Mouse (Mus musculus) embryonic facial prominence, embryonic 11.5 days (tissue): ENCODE results near the gene Pm20d1. TPM values are rescaled to one million over a fixed set of nuclear protein-coding genes. Genes with fewer than 3 reads are reported as not detected.

ENCODE experiments used
- ATAC-seq: fragments of 200-750 bp; cut with Nextera tagmentation; replicated peaks from 2 replicates; pipeline ENCODE4 v1.8.0; 2017; ENCODE audit warnings: low read depth; ENCODE audit not compliant: insufficient number of reproducible peaks, low FRiP score, low TSS enrichment
- DNase-seq: peaks from one replicate; pipeline ENCODE4 v3.0.0-alpha.2; 2015; ENCODE audit warnings: low spot score
- H3K27ac ChIP-seq: fragments of 300-500 bp; sonication (generic); replicated peaks from 2 replicates; pipeline ENCODE4 v1.5.1; 2014; ENCODE audit warnings: mild to moderate bottlenecking, low read depth, low read length, control low read depth
- H3K27me3 ChIP-seq: fragments of 300-500 bp; sonication (generic); 2 replicates; pipeline ENCODE4 v1.6.1; 2014; ENCODE audit warnings: mild to moderate bottlenecking, low read length, moderate library complexity, mixed read lengths; ENCODE audit not compliant: control insufficient read depth, insufficient read depth
- H3K36me3 ChIP-seq: fragments of 300-500 bp; sonication (generic); replicated peaks from 2 replicates; pipeline ENCODE4 v1.6.1; 2014; ENCODE audit warnings: low read depth, mild to moderate bottlenecking, low read length, moderate library complexity, mixed read lengths; ENCODE audit not compliant: control insufficient read depth, insufficient read depth
- H3K4me1 ChIP-seq: fragments of 300-500 bp; sonication (generic); 2 replicates; pipeline ENCODE4 v1.6.1; 2014; ENCODE audit warnings: low read length, mixed read lengths; ENCODE audit not compliant: control insufficient read depth, insufficient read depth
- H3K4me2 ChIP-seq: fragments of 300-500 bp; sonication (generic); 2 replicates; pipeline ENCODE4 v1.6.1; 2014; ENCODE audit warnings: low read depth, mild to moderate bottlenecking, control low read depth, low read length, moderate library complexity
- H3K4me3 ChIP-seq: fragments of 300-500 bp; sonication (generic); 2 replicates; pipeline ENCODE4 v1.5.1; 2014; ENCODE audit warnings: low read depth, low read length, control low read depth
- H3K9ac ChIP-seq: fragments of 300-500 bp; sonication (generic); replicated peaks from 2 replicates; pipeline ENCODE4 v1.6.1; 2014; ENCODE audit warnings: mild to moderate bottlenecking, control low read depth, low read length
- H3K9me3 ChIP-seq: fragments of 300-500 bp; sonication (generic); replicated peaks from 2 replicates; pipeline ENCODE4 v1.6.1; 2016; ENCODE audit warnings: mild to moderate bottlenecking, low read length, inconsistent platforms, mixed read lengths; ENCODE audit not compliant: control insufficient read depth
- WGBS: fragments of 180-500 bp; shearing (Covaris S2); extraction: QIAGEN DNeasy Blood & Tissue Kit; methylation state at CpG from one replicate; pipeline ENCODE4 v1.1.7; 2014; 5-methylcytosine and 5-hydroxymethylcytosine counted together
- polyA plus RNA-seq: library from polyadenylated mRNA; unstranded; fragments of >200 nt; fragmentation: Nextera tagmentation; extraction: Ambion mirVana; gene quantifications from 2 replicates; pipeline ENCODE4 v1.2.1, GENCODE M21; 2014

Pm20d1 gene
- polyA plus RNA-seq, 1 experiment from 2014 or later = 1.1 TPM

DNA sequence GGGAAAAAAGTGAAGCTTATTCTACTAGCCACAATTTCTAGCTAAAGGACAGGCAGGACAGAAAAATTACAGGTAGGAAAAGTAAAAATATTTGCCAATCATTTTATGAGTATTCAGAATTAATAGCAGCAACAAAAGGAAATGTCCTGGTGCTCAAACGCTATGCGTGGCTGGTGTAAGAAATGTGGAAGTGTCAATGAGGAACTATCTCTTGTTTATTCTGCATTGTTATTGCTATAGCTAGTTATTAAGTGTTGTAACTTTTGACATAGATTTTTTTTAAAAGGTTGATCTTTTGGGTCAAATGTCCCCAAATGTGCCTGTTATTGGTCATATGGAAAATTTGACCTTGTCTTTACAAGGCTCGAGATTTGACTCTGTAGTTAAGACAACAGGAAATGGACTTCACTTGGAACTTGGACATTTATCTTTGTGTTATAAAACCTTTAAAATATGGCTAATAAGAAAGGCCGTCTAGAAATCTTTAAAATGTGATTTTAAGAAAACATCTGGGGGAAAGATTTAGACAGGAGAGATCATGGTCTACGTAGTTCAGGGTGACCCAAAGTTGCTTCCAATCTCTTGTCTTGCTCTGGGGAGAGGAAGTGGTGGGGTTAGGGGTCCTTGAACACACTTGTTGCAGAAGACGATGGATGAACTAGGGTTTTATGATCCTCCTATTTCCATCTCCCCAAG lies 69.3 kb downstream of the Pm20d1 start:
- Histone ChIP-seq H3K4me1 (no peaks in the 10 kb centered on the region), H3K9ac (no peak overlapping the region), H3K27me3 (peaks cover 2% of the 10 kb centered on the region; the same call in 1 of the 2 replicates), H3K36me3 (no peaks in the 10 kb centered on the region), H3K9me3 (no peaks in the 10 kb centered on the region), H3K27ac (no peak overlapping the region), H3K4me3 (no peak overlapping the region), H3K4me2 (no peak overlapping the region)
- DNase-seq = no peak
- WGBS = 77% methylated on average over 6 of the region's 6 CpGs
- ATAC-seq = no peak

GRCm38 (mm10) chr1:131867093-131867945 lies 70.1 kb downstream of the Pm20d1 start, which contains the start of gene Rab29:
TSS of gene Rab29 (plus strand) at chr1:131867224.
- no peaks in the 10 kb centered on the region for H3K36me3 ChIP-seq
- DNase-seq (peak; percentile 96), ATAC-seq (peak; percentile 94)
- peak within 1 kb of the TSS; percentile 75 for H3K4me2 ChIP-seq
- WGBS = under 1% methylated on average over 46 of the region's 46 CpGs
- H3K27me3 ChIP-seq = peaks cover 2% of the 10 kb centered on the region; the same call in 1 of the 2 replicates
- H3K4me3 ChIP-seq = peak within 1 kb of the TSS; percentile 53
- H3K9me3 ChIP-seq = no peaks in the 10 kb centered on the region
- no peak within 1 kb of the TSS for H3K27ac ChIP-seq
- peak within 1 kb of the TSS; percentile 40 for H3K9ac ChIP-seq
- no peaks in the 10 kb centered on the region for H3K4me1 ChIP-seq

GRCm38 (mm10) chr1:131867946-131868290 lies 70.7 kb downstream of the Pm20d1 start:
- H3K9me3 ChIP-seq = no peaks in the 10 kb centered on the region
- peak; percentile 25; the same call in 1 of the 2 replicates for ATAC-seq
- peak overlapping the region; percentile 75 for H3K4me2 ChIP-seq
- no peaks in the 10 kb centered on the region for H3K36me3 ChIP-seq
- H3K4me3 ChIP-seq = peak overlapping the region; percentile 53
- peak; percentile 4 for DNase-seq
- no peak overlapping the region for H3K27ac ChIP-seq
- 21% methylated on average over 10 of the region's 10 CpGs for WGBS
- H3K9ac ChIP-seq = peak overlapping the region; percentile 40; the same call in 1 of the 2 replicates
- peaks cover 2% of the 10 kb centered on the region; the same call in 1 of the 2 replicates for H3K27me3 ChIP-seq
- H3K4me1 ChIP-seq = no peaks in the 10 kb centered on the region

DNA sequence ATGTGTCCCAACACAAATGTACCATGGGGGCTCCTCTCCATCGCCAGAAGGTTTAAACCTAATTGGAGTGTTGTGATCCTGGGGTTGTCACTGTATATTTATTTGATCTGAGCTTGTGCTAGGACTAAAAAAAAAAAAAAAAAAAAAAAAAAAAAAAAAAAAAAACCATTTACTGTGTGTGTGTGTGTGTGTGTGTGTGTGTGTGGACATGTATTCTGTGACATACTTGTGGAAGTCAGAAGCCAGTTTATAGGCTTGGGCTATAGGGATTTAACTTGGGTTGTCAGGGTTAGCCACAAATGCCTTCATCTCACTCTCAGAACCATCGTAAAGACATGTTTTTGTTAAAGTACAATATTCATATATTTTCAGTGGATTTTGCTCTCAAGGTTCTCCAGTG lies 72.4 kb downstream of the Pm20d1 start:
- peaks cover 2% of the 10 kb centered on the region; the same call in 1 of the 2 replicates for H3K27me3 ChIP-seq
- DNase-seq (no peak), ATAC-seq (no peak)
- H3K4me1 ChIP-seq = no peaks in the 10 kb centered on the region
- no peak overlapping the region for H3K4me2 ChIP-seq
- WGBS = 74% methylated on average over 2 of the region's 2 CpGs
- H3K9me3 ChIP-seq = no peaks in the 10 kb centered on the region
- no peak overlapping the region for H3K9ac ChIP-seq
- H3K36me3 ChIP-seq = no peaks in the 10 kb centered on the region
- no peak overlapping the region for H3K4me3 ChIP-seq
- no peak overlapping the region for H3K27ac ChIP-seq

Other genes starting within 250 kb of the Pm20d1 start
- gene Avpr1b, start 198.1 kb upstream of the Pm20d1 start, polyA plus RNA-seq = not detected in 2 replicates
- gene Ctse, start 159.1 kb upstream of the Pm20d1 start, polyA plus RNA-seq = 0.36 TPM in 1 of 2 replicates, not detected in the other
- gene Rab7b, start 108.7 kb upstream of the Pm20d1 start, polyA plus RNA-seq = 0.50 and 0.81 TPM in 2 replicates
- 0.22 TPM in 1 of 2 replicates, not detected in the other for gene Slc26a9, start 53.4 kb upstream of the Pm20d1 start, polyA plus RNA-seq
- 9.2 and 10.9 TPM in 2 replicates for gene Slc41a1, start 30.1 kb downstream of the Pm20d1 start, polyA plus RNA-seq
- gene Rab29, start 69.8 kb downstream of the Pm20d1 start, polyA plus RNA-seq = 15.2 and 19.0 TPM in 2 replicates
- 62.6 and 67.1 TPM in 2 replicates for gene Nucks1, start 113.2 kb downstream of the Pm20d1 start, polyA plus RNA-seq
- 3.8 and 4.6 TPM in 2 replicates for gene Slc45a3, start 165.6 kb downstream of the Pm20d1 start, polyA plus RNA-seq
- 18.0 and 19.8 TPM in 2 replicates for gene Elk4, start 210.2 kb downstream of the Pm20d1 start, polyA plus RNA-seq